Mouse (Mus musculus): ENCODE measurements around the gene Gpr18.
"Not testable (repeated sequence)": the region's sequence is repeated elsewhere in the genome, so short reads cannot be mapped to it uniquely, and the experiment has no call there.

The Gpr18 gene

DNA sequence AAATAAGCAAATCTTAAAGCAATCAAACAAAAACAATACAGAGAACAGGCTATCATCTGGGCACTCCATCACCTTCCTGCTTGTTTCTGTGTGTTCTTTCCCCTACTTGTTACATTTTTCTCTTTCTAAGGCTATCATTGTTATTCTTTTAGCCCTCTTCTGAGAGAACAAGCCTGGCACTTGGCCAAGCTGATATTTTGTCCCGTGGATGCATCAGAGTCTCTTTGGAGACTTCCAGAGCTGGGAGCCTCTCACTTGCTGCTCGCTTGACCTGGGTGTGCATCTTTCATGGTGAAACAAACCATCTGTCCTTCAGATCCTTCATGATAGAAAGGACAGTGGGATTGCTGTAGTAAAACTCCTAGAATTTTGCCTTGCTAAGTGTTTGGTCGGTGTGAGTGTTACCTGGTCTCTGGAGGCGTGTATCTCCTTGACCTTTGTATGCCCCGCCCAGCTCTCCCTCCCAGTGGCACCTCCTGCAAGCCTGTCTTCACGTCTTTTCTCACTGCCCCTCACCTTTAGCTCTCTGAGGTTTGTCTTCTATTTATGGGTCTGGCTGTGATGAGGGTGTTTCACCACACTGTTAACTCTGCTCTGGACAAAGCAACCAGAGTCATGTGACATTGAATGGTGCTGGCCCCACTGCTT is 31.3 kb downstream of the Gpr18 start:
- no peak for DNase-seq (ENCODE audit: low spot score)

DNA sequence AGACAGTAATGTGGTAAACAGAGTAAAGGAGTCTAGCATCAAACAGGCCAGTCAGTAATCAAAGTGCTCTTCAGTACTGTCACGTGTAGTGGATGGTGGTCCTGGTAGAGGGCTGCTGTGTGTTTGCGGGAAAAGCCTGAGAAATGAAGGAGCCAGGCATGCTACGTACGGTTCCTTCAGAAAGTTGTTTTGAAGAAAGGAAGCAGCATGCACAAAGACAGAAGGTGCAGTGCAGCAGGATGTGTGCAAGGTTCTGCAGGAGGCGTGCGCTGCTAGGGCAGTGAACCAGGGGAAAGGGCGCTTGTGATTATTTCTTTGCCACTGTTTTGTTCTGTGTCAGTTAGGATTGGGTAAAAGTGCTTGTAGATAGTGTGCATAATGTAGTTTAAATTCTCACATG is 34.4 kb downstream of the Gpr18 start:
- DNase-seq (ENCODE audit: low spot score) = peak; percentile 72

DNA sequence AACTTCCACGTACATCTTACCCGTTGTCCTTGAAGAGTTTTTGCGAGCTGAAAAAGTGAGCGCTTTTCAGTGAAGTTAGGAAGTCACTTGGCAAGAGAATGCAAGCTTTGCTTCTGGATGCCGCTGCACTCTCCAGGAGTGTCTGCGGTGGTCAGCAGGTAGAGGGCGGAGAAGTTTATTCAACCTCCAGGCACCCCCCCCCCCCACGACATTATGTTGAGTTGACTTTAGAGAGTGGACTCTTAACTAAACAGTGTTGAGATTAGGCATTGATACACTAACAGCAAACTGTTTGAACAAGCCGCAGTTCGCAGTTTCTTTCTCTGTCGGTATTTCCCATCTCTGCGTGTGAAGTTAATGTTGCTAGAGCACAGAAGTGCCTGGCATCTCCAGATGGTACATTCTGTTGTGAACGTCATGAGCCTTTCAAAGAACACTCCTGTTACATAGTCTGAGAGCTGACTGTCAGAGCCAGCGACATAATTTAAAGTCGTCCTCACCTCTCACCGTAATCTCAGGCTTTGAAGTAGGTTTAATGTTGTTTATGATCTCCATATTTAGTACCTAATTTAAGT is 36.2 kb downstream of the Gpr18 start:
- DNase-seq (ENCODE audit: low spot score) = peak; percentile 86

DNA sequence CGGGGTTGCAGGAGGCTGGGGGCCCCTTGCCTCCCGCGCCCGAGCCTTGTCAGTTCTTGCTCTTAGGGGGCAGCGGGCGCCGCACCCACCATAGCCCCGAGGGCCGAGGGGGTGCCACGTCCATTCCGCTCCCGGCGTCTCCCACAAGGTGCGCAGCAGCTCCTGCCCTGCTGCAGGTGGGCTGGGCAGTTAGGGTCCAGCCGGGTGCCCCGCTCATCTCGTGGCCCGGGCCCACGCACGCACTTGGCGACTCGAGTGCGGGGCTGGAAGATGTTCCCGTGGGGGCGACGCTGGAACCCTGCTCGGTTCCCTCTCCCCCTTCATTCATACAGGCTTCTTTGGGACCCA is 36.7 kb downstream of the Gpr18 start:
- no peak for DNase-seq (ENCODE audit: low spot score)

DNA sequence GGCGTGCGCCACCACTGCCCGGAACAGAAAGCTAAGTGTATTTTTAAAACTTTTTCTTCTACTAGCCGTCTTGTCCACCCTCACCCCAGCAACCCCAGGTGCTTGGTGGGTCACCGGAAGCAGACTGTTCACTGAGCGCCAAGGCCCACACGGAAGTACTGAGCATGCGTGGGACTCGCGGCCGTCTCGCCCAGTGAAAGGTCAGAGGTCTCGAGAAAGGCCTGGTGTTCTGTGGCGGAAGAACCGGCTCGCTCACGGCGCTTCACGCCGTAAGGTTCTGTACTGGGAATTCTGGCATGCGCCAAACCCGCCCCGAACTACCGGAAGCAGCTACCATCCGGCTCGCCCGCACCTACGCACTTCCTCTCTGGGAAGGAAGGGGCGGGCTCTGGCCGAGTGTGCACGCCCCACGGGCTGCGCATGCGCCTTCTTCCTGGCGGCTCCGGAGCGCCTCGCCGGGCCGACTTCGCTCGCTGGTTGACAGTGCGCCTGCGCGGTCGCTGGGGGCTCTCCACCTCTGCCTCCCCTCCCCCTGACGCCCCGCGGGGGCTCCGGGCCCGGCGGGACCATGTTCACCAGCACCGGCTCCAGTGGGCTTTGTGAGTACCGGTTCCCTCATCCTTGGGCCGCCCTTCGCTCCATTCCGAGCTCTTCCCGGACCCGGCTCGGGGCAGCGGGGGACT is 37.3 kb downstream of the Gpr18 start, which contains the start of gene Ubac2:
TSS of gene Ubac2 (plus strand) at position 445 of the 683 bp plus-strand sequence.
- DNase-seq (ENCODE audit: low spot score) = peak; percentile 99

DNA sequence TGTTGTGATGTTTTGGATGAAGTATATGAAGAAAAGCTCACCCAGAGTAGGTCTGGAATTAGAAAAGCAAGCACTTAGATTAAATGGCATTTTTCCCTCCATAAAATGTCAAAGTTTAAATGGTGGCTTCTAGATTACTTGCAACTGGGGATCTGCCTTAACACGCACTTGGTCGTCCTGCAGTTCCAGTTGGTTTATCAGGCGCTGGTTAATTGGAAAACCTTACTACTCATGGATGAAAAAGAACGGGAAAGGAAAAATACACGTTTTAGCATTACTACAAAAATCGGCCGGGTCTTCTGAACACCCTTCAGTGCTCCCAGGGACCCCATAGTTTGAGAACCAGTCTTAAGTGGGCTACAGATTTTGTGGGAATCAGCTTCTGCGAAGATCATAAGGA is 37.9 kb downstream of the Gpr18 start:
- no peak for DNase-seq (ENCODE audit: low spot score)

DNA sequence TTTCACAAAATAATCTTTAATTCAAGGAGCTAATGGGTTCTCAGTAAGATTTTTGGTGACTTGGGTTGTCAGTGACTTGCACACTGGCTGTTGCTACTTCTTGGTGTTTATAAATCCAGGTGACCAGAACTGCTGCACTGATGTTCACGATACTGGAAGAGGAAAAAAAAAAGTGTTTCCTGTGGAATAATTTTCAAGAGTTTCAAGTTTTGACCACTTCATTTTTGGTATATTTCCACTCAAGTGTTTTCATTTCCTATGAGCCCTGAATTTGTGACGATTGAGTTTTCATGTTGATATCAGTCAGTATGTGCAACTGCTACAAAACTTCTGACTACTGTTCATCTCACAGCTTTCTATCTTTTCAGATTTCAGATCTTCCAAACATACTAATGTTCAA is 38.7 kb downstream of the Gpr18 start:
- no peak for DNase-seq (ENCODE audit: low spot score)

DNA sequence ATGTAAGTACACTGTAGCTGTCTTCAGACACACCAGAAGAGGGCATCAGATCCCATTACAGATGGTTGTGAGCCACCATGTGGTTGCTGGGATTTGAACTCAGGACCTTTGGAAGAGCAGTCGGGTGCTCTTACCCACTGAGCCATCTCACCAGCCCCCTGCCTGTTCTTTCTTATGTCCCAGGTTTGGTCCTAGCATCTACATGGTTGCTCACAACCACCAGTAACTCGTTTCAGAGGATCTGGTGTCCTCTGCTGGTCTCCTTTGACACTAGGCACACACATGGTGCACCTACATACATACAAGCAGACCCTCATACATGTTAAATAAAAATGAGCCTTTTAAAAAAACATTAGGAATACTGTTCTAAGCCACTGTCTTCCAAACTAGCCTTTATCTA is 39.4 kb downstream of the Gpr18 start:
- DNase-seq (ENCODE audit: low spot score) = not testable (repeated sequence)

DNA sequence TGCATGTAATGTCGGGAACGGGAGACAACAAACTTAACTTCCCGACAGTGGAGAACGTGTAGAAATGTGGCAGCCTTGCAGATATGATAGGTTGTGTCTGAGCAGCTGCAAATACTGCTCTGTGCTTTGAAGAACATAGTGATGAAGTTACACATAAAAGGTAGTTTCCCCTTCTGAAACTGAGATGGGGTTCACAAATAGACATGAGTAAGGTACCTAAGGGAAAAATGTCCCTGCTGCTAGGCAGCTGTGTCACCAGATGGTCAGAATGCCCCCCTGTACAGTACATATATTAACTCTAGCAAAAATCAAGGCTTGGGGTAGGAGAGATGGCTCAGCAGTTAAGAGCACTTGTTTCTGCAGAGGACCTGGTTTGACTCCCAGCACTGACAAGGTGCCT is 41.9 kb downstream of the Gpr18 start:
- DNase-seq (ENCODE audit: low spot score) = no peak

DNA sequence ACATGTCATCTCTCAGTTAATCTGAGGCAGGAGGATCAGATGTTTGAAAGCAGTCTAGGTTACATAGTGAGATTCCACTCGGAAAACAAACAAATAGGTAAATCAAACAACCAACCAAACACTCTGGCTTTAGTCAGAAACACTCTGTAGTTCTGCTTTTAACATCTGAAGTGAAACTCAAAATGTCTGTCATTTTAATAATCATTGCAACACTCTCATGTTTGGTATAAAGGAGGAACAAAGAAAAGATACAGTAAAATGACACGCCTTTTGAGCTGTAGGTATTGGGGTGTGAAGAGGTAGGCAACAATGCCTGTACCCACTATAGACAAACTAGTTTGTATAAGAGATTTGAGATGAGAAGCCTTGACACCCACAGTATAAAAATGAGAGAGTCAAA is 42.4 kb downstream of the Gpr18 start:
- no peak for DNase-seq (ENCODE audit: low spot score)

DNA sequence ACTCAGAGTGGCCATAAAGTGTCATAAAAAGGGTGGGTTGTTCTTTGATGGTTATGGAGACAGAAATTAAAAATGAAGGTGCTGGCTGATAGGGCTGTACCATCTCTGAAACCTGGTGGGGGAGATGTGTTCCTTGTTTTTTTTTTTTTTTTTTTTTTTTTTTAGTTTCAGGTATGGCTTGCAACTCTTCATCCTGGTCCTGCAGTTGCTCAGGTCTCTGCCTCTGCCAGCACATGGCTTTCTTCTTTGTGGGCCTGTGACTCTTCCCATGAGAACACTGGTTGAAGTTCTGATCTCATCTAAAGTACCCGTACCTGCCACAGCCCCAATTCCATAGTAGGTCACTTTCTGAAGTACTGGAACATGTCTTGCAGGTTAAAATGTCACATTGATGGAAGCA is 42.8 kb downstream of the Gpr18 start:
- DNase-seq (ENCODE audit: low spot score) = no peak

DNA sequence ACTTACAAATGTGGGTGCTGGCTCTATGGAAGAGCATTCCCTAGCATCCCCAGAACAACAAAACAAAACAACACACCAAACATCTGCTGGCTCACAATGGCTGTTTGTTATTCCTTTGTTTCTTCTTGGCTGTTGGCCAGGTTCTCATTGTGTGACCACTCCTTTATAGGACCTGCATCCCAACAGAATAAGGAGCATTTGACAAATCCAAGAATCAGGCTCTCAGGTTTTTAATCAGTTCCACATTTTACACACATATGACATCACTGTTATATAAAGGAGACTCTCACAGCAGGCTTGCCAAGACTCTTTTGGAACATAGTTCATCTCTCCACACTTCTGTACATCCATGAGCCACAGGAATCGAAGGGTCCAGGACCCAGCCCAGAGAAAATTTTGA is 46.5 kb downstream of the Gpr18 start:
- DNase-seq (ENCODE audit: low spot score) = no peak

DNA sequence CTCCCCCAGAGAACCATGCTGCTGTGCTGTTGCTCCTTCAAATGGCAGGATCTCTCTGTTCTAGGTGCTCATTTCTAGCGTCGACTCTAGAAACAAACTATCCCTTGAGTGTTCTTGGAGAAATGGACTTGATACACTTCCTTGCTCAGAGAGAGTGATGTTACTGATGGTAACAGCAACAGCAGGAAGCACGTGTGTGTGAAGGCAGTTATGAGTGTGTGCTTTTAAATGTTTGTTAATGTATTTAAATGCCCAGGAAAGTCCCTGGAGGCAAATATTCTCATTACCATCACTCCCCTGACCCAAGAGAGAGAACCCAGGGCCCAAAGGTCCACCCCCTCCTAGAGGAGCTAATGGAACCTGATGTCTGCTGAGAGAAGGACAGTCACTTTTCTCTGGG is 49.0 kb downstream of the Gpr18 start:
- DNase-seq (ENCODE audit: low spot score) = no peak

DNA sequence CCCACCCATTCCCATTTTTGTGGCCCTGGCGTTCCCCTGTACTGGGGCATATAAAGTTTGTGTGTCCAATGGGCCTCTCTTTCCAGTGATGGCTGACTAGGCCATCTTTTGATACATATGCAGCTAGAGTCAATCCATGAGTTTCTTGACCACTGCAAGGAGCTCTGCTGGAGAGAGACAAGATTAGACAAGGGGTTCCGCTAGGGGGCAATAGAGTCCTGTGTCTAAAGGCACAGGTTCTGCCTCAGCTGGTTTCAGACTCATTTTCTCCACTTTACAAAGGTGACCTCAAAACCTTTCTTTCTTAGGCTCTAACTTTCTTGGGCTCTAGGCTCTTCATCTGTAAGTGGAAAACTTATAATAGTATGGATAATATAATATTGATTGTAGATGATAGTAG is 50.4 kb downstream of the Gpr18 start:
- DNase-seq (ENCODE audit: low spot score) = peak; percentile 78

Data from T-cell, adult 2 months (primary cell).